Mouse (Mus musculus): ENCODE results near the gene Togaram2. TPM values are rescaled to one million over a fixed set of nuclear protein-coding genes. Genes with fewer than 3 reads are reported as not detected.

Gene Togaram2
- polyA plus RNA-seq, 1 experiment from 2014 or later, result 2.3 TPM

- H3K9ac ChIP-seq (ENCODE audit: low read length), result no peak overlapping the region
- H3K4me1 ChIP-seq (ENCODE audit: control insufficient read depth, insufficient read depth, low read length), result no peaks in the 10 kb centered on the region
- H3K4me3 ChIP-seq (ENCODE audit: low read length), result no peak overlapping the region
- ATAC-seq (replicated peaks; ENCODE audit: extremely low read depth, insufficient read depth, low FRiP score), result no peak
- H3K27ac ChIP-seq (ENCODE audit: low read length), result no peak overlapping the region
- WGBS, result 94% methylated on average over 2 of the region's 2 CpGs
- no peak overlapping the region for H3K4me2 ChIP-seq (ENCODE audit: low read depth, low read length)
- peaks cover 39% of the 10 kb centered on the region for H3K36me3 ChIP-seq (ENCODE audit: control insufficient read depth, insufficient read depth)
- no peaks in the 10 kb centered on the region for H3K27me3 ChIP-seq (ENCODE audit: control insufficient read depth, insufficient read depth, low read length)
- H3K9me3 ChIP-seq (replicated peaks; ENCODE audit: control insufficient read depth, low read length), result no peaks in the 10 kb centered on the region
Observed at GRCm38 (mm10) chr17:71652495-71652894, 20.6 kb upstream of the Togaram2 start.

- peaks cover 43% of the 10 kb centered on the region for H3K36me3 ChIP-seq (ENCODE audit: control insufficient read depth, insufficient read depth)
- H3K4me1 ChIP-seq (ENCODE audit: control insufficient read depth, insufficient read depth, low read length), result no peaks in the 10 kb centered on the region
- H3K4me2 ChIP-seq (ENCODE audit: low read depth, low read length), result no peak overlapping the region
- WGBS, result 84% methylated on average over 5 of the region's 5 CpGs
- H3K27me3 ChIP-seq (ENCODE audit: control insufficient read depth, insufficient read depth, low read length), result no peaks in the 10 kb centered on the region
- no peak overlapping the region for H3K4me3 ChIP-seq (ENCODE audit: low read length)
- no peak for ATAC-seq (replicated peaks; ENCODE audit: extremely low read depth, insufficient read depth, low FRiP score)
- no peak overlapping the region for H3K27ac ChIP-seq (ENCODE audit: low read length)
- H3K9ac ChIP-seq (ENCODE audit: low read length), result no peak overlapping the region
- no peaks in the 10 kb centered on the region for H3K9me3 ChIP-seq (replicated peaks; ENCODE audit: control insufficient read depth, low read length)
Observed at GRCm38 (mm10) chr17:71652934-71653333, 20.1 kb upstream of the Togaram2 start.

DNA sequence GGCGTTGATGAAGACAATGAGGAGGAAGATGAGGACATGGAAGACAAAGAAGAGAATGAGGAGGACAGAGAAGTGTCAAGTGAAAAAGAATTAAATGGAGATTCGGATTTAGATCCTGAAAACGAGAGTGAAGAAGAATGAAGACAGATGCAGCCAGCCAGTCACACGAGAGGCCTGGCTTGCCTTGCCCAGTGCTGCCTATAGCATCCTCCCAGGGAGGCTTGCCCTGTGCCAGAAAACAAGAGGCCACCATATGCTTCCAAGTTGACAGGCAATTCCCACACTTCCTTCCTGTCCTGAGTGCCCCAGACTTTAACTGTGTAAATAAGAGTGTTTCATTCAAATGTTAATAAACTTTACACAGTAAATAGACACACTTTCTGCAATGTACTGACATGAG lies 15.5 kb upstream of the Togaram2 start:
- WGBS, result 85% methylated on average over 4 of the region's 4 CpGs
- Histone ChIP-seq H3K36me3 (ENCODE audit: control insufficient read depth, insufficient read depth) (peaks cover 31% of the 10 kb centered on the region), H3K27ac (ENCODE audit: low read length) (no peak overlapping the region), H3K4me2 (ENCODE audit: low read depth, low read length) (no peak overlapping the region), H3K4me3 (ENCODE audit: low read length) (no peak overlapping the region), H3K27me3 (ENCODE audit: control insufficient read depth, insufficient read depth, low read length) (no peaks in the 10 kb centered on the region), H3K4me1 (ENCODE audit: control insufficient read depth, insufficient read depth, low read length) (peaks cover 4% of the 10 kb centered on the region; the same call in 1 of the 2 replicates), H3K9me3 (replicated peaks; ENCODE audit: control insufficient read depth, low read length) (no peaks in the 10 kb centered on the region), H3K9ac (ENCODE audit: low read length) (no peak overlapping the region)
- ATAC-seq (replicated peaks; ENCODE audit: extremely low read depth, insufficient read depth, low FRiP score), result no peak

DNA sequence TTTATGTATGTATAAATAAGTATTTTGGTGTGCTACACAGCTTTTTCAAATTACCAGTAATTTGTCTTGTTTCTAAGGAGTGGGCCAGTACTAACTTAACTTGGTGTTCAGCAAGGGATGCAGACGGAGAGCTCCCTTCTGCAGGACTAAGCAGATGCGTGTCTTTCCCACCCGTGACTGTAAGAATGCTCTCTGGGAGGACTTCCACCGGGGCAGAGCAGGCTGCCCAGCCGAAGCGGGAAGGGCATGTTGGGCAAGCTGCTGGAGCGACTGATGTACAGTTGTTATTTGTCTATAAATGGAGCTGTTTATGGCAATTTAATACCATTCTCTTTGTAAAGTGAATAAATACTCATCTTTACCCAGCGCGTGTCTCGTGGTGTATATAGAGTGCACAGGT lies 14.4 kb upstream of the Togaram2 start:
- Histone ChIP-seq H3K9ac (ENCODE audit: low read length) (no peak overlapping the region), H3K9me3 (replicated peaks; ENCODE audit: control insufficient read depth, low read length) (no peaks in the 10 kb centered on the region), H3K4me2 (ENCODE audit: low read depth, low read length) (no peak overlapping the region), H3K27me3 (ENCODE audit: control insufficient read depth, insufficient read depth, low read length) (no peaks in the 10 kb centered on the region), H3K36me3 (ENCODE audit: control insufficient read depth, insufficient read depth) (peaks cover 27% of the 10 kb centered on the region), H3K4me1 (ENCODE audit: control insufficient read depth, insufficient read depth, low read length) (peaks cover 4% of the 10 kb centered on the region; the same call in 1 of the 2 replicates), H3K4me3 (ENCODE audit: low read length) (no peak overlapping the region), H3K27ac (ENCODE audit: low read length) (no peak overlapping the region)
- 88% methylated on average over 10 of the region's 10 CpGs for WGBS
- no peak for ATAC-seq (replicated peaks; ENCODE audit: extremely low read depth, insufficient read depth, low FRiP score)

- Histone ChIP-seq H3K27me3 (ENCODE audit: control insufficient read depth, insufficient read depth, low read length) (no peaks in the 10 kb centered on the region), H3K4me2 (ENCODE audit: low read depth, low read length) (no peak overlapping the region), H3K9me3 (replicated peaks; ENCODE audit: control insufficient read depth, low read length) (no peaks in the 10 kb centered on the region), H3K36me3 (ENCODE audit: control insufficient read depth, insufficient read depth) (peaks cover 21% of the 10 kb centered on the region), H3K27ac (ENCODE audit: low read length) (no peak overlapping the region), H3K4me3 (ENCODE audit: low read length) (no peak overlapping the region), H3K4me1 (ENCODE audit: control insufficient read depth, insufficient read depth, low read length) (peaks cover 4% of the 10 kb centered on the region; the same call in 1 of the 2 replicates), H3K9ac (ENCODE audit: low read length) (no peak overlapping the region)
- ATAC-seq (replicated peaks; ENCODE audit: extremely low read depth, insufficient read depth, low FRiP score), result no peak
- WGBS, result 56% methylated on average over 1 of the region's 1 CpGs
Observed at GRCm38 (mm10) chr17:71660390-71660789, 12.7 kb upstream of the Togaram2 start.

GRCm38 (mm10) chr17:71662751-71663250 lies 10.3 kb upstream of the Togaram2 start:
- WGBS, result 5% methylated on average over 21 of the region's 21 CpGs
- peak overlapping the region; percentile 78 for H3K4me2 ChIP-seq (ENCODE audit: low read depth, low read length)
- ATAC-seq (replicated peaks; ENCODE audit: extremely low read depth, insufficient read depth, low FRiP score), result peak; percentile 87
- H3K27me3 ChIP-seq (ENCODE audit: control insufficient read depth, insufficient read depth, low read length), result no peaks in the 10 kb centered on the region
- peak overlapping the region; percentile 53 for H3K4me3 ChIP-seq (ENCODE audit: low read length)
- H3K27ac ChIP-seq (ENCODE audit: low read length), result peak overlapping the region; percentile 44; the same call in 1 of the 2 replicates
- H3K9me3 ChIP-seq (replicated peaks; ENCODE audit: control insufficient read depth, low read length), result no peaks in the 10 kb centered on the region
- H3K4me1 ChIP-seq (ENCODE audit: control insufficient read depth, insufficient read depth, low read length), result peaks cover 4% of the 10 kb centered on the region; the same call in 1 of the 2 replicates
- H3K36me3 ChIP-seq (ENCODE audit: control insufficient read depth, insufficient read depth), result peaks cover 8% of the 10 kb centered on the region; the same call in 1 of the 2 replicates
- peak overlapping the region; percentile 65 for H3K9ac ChIP-seq (ENCODE audit: low read length)

GRCm38 (mm10) chr17:71663491-71663890 lies 9.6 kb upstream of the Togaram2 start:
- H3K27ac ChIP-seq (ENCODE audit: low read length), result no peak overlapping the region
- no peak overlapping the region for H3K4me3 ChIP-seq (ENCODE audit: low read length)
- no peak for ATAC-seq (replicated peaks; ENCODE audit: extremely low read depth, insufficient read depth, low FRiP score)
- no peak overlapping the region for H3K9ac ChIP-seq (ENCODE audit: low read length)
- no peaks in the 10 kb centered on the region for H3K27me3 ChIP-seq (ENCODE audit: control insufficient read depth, insufficient read depth, low read length)
- peaks cover 4% of the 10 kb centered on the region; the same call in 1 of the 2 replicates for H3K4me1 ChIP-seq (ENCODE audit: control insufficient read depth, insufficient read depth, low read length)
- 76% methylated on average over 6 of the region's 6 CpGs for WGBS
- no peak overlapping the region for H3K4me2 ChIP-seq (ENCODE audit: low read depth, low read length)
- no peaks in the 10 kb centered on the region; the same call in 1 of the 2 replicates for H3K9me3 ChIP-seq (replicated peaks; ENCODE audit: control insufficient read depth, low read length)
- peaks cover 7% of the 10 kb centered on the region; the same call in 1 of the 2 replicates for H3K36me3 ChIP-seq (ENCODE audit: control insufficient read depth, insufficient read depth)

DNA sequence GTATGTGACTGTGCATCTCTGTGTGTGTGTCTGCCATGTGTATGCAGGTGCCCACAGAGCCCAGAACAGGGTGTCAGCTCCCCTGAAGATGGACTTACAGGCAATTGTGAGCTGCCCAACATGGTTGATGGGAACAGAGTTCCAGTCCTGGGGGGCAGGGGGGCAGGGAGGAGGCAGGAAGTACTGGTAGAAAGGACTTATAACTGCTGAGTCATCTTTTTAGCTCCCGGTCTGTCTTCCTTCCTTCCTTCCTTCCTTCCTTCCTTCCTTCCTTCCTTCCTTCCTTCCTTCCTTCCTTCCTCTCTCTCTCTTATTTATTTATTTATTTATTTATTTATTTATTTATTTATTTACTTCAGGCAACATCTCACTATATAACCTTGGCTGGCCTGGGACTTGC lies 8.9 kb upstream of the Togaram2 start:
- H3K9ac ChIP-seq (ENCODE audit: low read length), result no peak overlapping the region
- no peak overlapping the region for H3K4me3 ChIP-seq (ENCODE audit: low read length)
- H3K4me2 ChIP-seq (ENCODE audit: low read depth, low read length), result no peak overlapping the region
- H3K9me3 ChIP-seq (replicated peaks; ENCODE audit: control insufficient read depth, low read length), result no peaks in the 10 kb centered on the region; the same call in 1 of the 2 replicates
- peaks cover 4% of the 10 kb centered on the region; the same call in 1 of the 2 replicates for H3K4me1 ChIP-seq (ENCODE audit: control insufficient read depth, insufficient read depth, low read length)
- H3K27me3 ChIP-seq (ENCODE audit: control insufficient read depth, insufficient read depth, low read length), result no peaks in the 10 kb centered on the region
- WGBS, result 61% methylated on average over 1 of the region's 1 CpGs
- no peak for ATAC-seq (replicated peaks; ENCODE audit: extremely low read depth, insufficient read depth, low FRiP score)
- H3K27ac ChIP-seq (ENCODE audit: low read length), result no peak overlapping the region
- H3K36me3 ChIP-seq (ENCODE audit: control insufficient read depth, insufficient read depth), result 0 out of 2 replicates have a peak, but pooled peaks cover 3% of the 10 kb centered on the region

DNA sequence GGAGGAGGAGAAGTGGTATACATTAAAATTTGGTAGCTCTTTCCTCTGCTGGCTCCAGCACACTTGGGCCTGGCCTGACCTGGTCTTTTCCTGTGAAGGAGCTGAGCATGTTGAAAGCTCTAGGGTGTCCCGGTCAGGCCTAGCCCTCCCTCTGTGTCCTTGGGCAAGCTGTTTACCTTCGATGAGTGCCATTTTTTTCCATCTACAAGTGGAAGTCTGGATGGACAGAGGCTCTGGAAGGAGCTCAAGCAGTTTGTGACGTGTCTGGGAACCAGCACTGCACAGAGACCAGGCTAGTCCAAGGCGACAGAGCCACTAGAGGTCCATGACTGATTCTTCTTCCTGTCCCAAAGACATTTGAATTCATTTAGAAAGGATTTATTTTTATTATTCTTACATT lies 7.9 kb upstream of the Togaram2 start:
- ATAC-seq (replicated peaks; ENCODE audit: extremely low read depth, insufficient read depth, low FRiP score), result no peak
- no peak overlapping the region for H3K27ac ChIP-seq (ENCODE audit: low read length)

More for the DNA sequence above, 7.9 kb upstream of the Togaram2 start:
- Histone ChIP-seq H3K4me3 (ENCODE audit: low read length) (no peak overlapping the region), H3K4me2 (ENCODE audit: low read depth, low read length) (no peak overlapping the region), H3K9ac (ENCODE audit: low read length) (no peak overlapping the region), H3K36me3 (ENCODE audit: control insufficient read depth, insufficient read depth) (no peaks in the 10 kb centered on the region), H3K4me1 (ENCODE audit: control insufficient read depth, insufficient read depth, low read length) (peaks cover 4% of the 10 kb centered on the region; the same call in 1 of the 2 replicates), H3K27me3 (ENCODE audit: control insufficient read depth, insufficient read depth, low read length) (no peaks in the 10 kb centered on the region), H3K9me3 (replicated peaks; ENCODE audit: control insufficient read depth, low read length) (no peaks in the 10 kb centered on the region; the same call in 1 of the 2 replicates)
- WGBS, result 81% methylated on average over 4 of the region's 4 CpGs

All from heart, embryonic 16.5 days (tissue).